Mouse (Mus musculus) stomach, postnatal 0 days (tissue): ENCODE data around the gene Ptprm.

ENCODE experiments used
- CTCF ChIP-seq: IDR thresholded peaks from 2 replicates; pipeline ENCODE4 v1.5.1; 2016; ENCODE audit warnings: antibody characterized with exemption, low read depth, mild to moderate bottlenecking, moderate library complexity
- EP300 ChIP-seq: optimal IDR thresholded peaks from 2 replicates; pipeline ENCODE3; 2016; ENCODE audit warnings: antibody characterized with exemption

- TF ChIP-seq CTCF: no peak
- no peak for TF ChIP-seq EP300
These were observed 115.4 kb downstream of the Ptprm start for GRCm38 (mm10) chr17:67238866-67239265.
